Mouse (Mus musculus): ENCODE data around the gene Mpz.

GRCm38 (mm10) chr1:171129251-171129650, 21.3 kb upstream of the Mpz start:
- TF ChIP-seq CTCF (IDR thresholded peaks at IDR 0.05; ENCODE audit: low read depth, low read length) (no peak), POLR2A (IDR thresholded peaks at IDR 0.05; ENCODE audit: extremely low read depth, insufficient read depth, low read length) (no peak)

Measured in liver, adult 2 months (tissue).